Mouse (Mus musculus) intestine, embryonic 15.5 days (tissue): ENCODE data around the gene Cd36. TPM values are rescaled to one million over a fixed set of nuclear protein-coding genes. Genes with fewer than 3 reads are reported as not detected.
"Not testable (repeated sequence)": the region's sequence is repeated elsewhere in the genome, so short reads cannot be mapped to it uniquely, and the experiment has no call there.

Experiments used
- ATAC-seq: fragments of 200-750 bp; cut with Nextera tagmentation; 2 replicates; pipeline ENCODE4 v1.8.0; 2017; ENCODE audit warnings: moderate TSS enrichment, moderate library complexity
- H3K27ac ChIP-seq: fragments of 300-500 bp; sonication (generic); 2 replicates; pipeline ENCODE4 v1.5.1; 2015; ENCODE audit warnings: mild to moderate bottlenecking, inconsistent platforms
- H3K27me3 ChIP-seq: fragments of 300-500 bp; sonication (generic); replicated peaks from 2 replicates; pipeline ENCODE4 v1.6.1; 2015; ENCODE audit warnings: inconsistent platforms
- H3K36me3 ChIP-seq: fragments of 300-500 bp; sonication (generic); 2 replicates; pipeline ENCODE4 v1.6.1; 2015; ENCODE audit warnings: inconsistent platforms
- H3K4me1 ChIP-seq: fragments of 300-500 bp; sonication (generic); replicated peaks from 2 replicates; pipeline ENCODE4 v1.6.1; 2015; ENCODE audit warnings: inconsistent platforms
- H3K4me2 ChIP-seq: fragments of 300-500 bp; sonication (generic); replicated peaks from 2 replicates; pipeline ENCODE4 v1.6.1; 2015; ENCODE audit warnings: mild to moderate bottlenecking, inconsistent platforms
- H3K4me3 ChIP-seq: fragments of 300-500 bp; sonication (generic); replicated peaks from 2 replicates; pipeline ENCODE4 v1.5.1; 2015; ENCODE audit warnings: inconsistent platforms
- H3K9ac ChIP-seq: fragments of 300-500 bp; sonication (generic); 2 replicates; pipeline ENCODE4 v1.6.1; 2015; ENCODE audit warnings: inconsistent platforms
- H3K9me3 ChIP-seq: fragments of 300-500 bp; sonication (generic); 2 replicates; pipeline ENCODE4 v1.6.1; 2016; ENCODE audit warnings: inconsistent platforms
- WGBS: fragments of 180-500 bp; shearing (Covaris S2); methylation state at CpG from one replicate; pipeline ENCODE4 v1.1.7; 2015; 5-methylcytosine and 5-hydroxymethylcytosine counted together
- polyA plus RNA-seq: library from polyadenylated mRNA; unstranded; fragments of >200 nt; fragmentation: Nextera tagmentation; extraction: Ambion mirVana; gene quantifications from 2 replicates; pipeline ENCODE4 v1.2.1, GENCODE M21; 2015

The Cd36 gene
- 31.6 and 32.8 TPM in 2 replicates for polyA plus RNA-seq

GRCm38 (mm10) chr5:17888598-17888997 lies at the start of gene Cd36:
Gene Cd36 (minus strand): TSS chr5:17888801.
- H3K27ac ChIP-seq: no peak within 1 kb of the TSS
- H3K4me2 ChIP-seq: no peak within 1 kb of the TSS
- WGBS: 23% methylated on average over 5 of the region's 5 CpGs
- no peaks in the 10 kb centered on the region for H3K27me3 ChIP-seq
- H3K9me3 ChIP-seq: no peaks in the 10 kb centered on the region
- no peak for ATAC-seq
- H3K9ac ChIP-seq: no peak within 1 kb of the TSS
- no peak within 1 kb of the TSS for H3K4me3 ChIP-seq
- no peaks in the 10 kb centered on the region for H3K4me1 ChIP-seq
- H3K36me3 ChIP-seq: no peaks in the 10 kb centered on the region

GRCm38 (mm10) chr5:17934501-17934900 lies 45.9 kb upstream of the Cd36 start:
- Histone ChIP-seq H3K9me3 (no peaks in the 10 kb centered on the region), H3K4me2 (no peak overlapping the region), H3K36me3 (no peaks in the 10 kb centered on the region), H3K27ac (no peak overlapping the region), H3K9ac (no peak overlapping the region), H3K4me1 (no peaks in the 10 kb centered on the region), H3K4me3 (no peak overlapping the region), H3K27me3 (no peaks in the 10 kb centered on the region)
- no peak for ATAC-seq
- WGBS: 78% methylated on average over 1 of the region's 1 CpGs

- ATAC-seq, H3K4me1 ChIP-seq, H3K4me2 ChIP-seq, H3K9me3 ChIP-seq, H3K27ac ChIP-seq, H3K36me3 ChIP-seq, H3K9ac ChIP-seq, H3K4me3 ChIP-seq, H3K27me3 ChIP-seq: not testable (repeated sequence)
- WGBS: 98% methylated on average over 2 of the region's 2 CpGs
These were observed 43.0 kb upstream of the Cd36 start for GRCm38 (mm10) chr5:17931588-17931987.

GRCm38 (mm10) chr5:17929006-17929567 lies 40.5 kb upstream of the Cd36 start:
- 51% methylated on average over 7 of the region's 7 CpGs for WGBS
- no peaks in the 10 kb centered on the region for H3K9me3 ChIP-seq
- ATAC-seq: no peak

GRCm38 (mm10) chr5:17928471-17928870 lies 39.9 kb upstream of the Cd36 start:
- H3K9me3 ChIP-seq: no peaks in the 10 kb centered on the region
- ATAC-seq: peak; percentile 17; the same call in 1 of the 2 replicates
- H3K27ac ChIP-seq: no peak overlapping the region
- no peak overlapping the region for H3K9ac ChIP-seq
- WGBS: 37% methylated on average over 4 of the region's 4 CpGs
- no peaks in the 10 kb centered on the region for H3K36me3 ChIP-seq
- no peaks in the 10 kb centered on the region; the same call in 1 of the 2 replicates for H3K4me1 ChIP-seq
- no peak overlapping the region for H3K4me3 ChIP-seq
- no peaks in the 10 kb centered on the region for H3K27me3 ChIP-seq
- no peak overlapping the region for H3K4me2 ChIP-seq

More at GRCm38 (mm10) chr5:17929006-17929567, 40.5 kb upstream of the Cd36 start:
- H3K4me1 ChIP-seq: no peaks in the 10 kb centered on the region; the same call in 1 of the 2 replicates
- H3K4me3 ChIP-seq: no peak overlapping the region
- no peak overlapping the region for H3K4me2 ChIP-seq
- H3K27me3 ChIP-seq: no peaks in the 10 kb centered on the region
- no peak overlapping the region for H3K27ac ChIP-seq
- no peak overlapping the region for H3K9ac ChIP-seq
- H3K36me3 ChIP-seq: no peaks in the 10 kb centered on the region

- no peaks in the 10 kb centered on the region for H3K36me3 ChIP-seq
- WGBS: 29% methylated on average over 2 of the region's 2 CpGs
- H3K27me3 ChIP-seq: no peaks in the 10 kb centered on the region
- H3K4me1 ChIP-seq: no peaks in the 10 kb centered on the region; the same call in 1 of the 2 replicates
- no peak overlapping the region for H3K4me2 ChIP-seq
- no peak overlapping the region for H3K9ac ChIP-seq
- H3K27ac ChIP-seq: no peak overlapping the region
- H3K4me3 ChIP-seq: no peak overlapping the region
- ATAC-seq: peak; percentile 43; the same call in 1 of the 2 replicates
- no peaks in the 10 kb centered on the region for H3K9me3 ChIP-seq
These were observed 35.5 kb upstream of the Cd36 start for GRCm38 (mm10) chr5:17924085-17924518.

- Histone ChIP-seq H3K4me2 (no peak overlapping the region), H3K4me3 (no peak overlapping the region), H3K27ac (no peak overlapping the region), H3K9me3 (no peaks in the 10 kb centered on the region), H3K4me1 (no peaks in the 10 kb centered on the region), H3K27me3 (no peaks in the 10 kb centered on the region), H3K9ac (no peak overlapping the region), H3K36me3 (no peaks in the 10 kb centered on the region)
- no peak for ATAC-seq
- WGBS: 79% methylated on average over 3 of the region's 3 CpGs
These were observed 35.0 kb upstream of the Cd36 start for GRCm38 (mm10) chr5:17923648-17924047.

GRCm38 (mm10) chr5:17918966-17919365 lies 30.4 kb upstream of the Cd36 start:
- H3K4me3 ChIP-seq: no peak overlapping the region
- no peaks in the 10 kb centered on the region for H3K36me3 ChIP-seq
- WGBS: 68% methylated on average over 5 of the region's 5 CpGs
- no peak overlapping the region for H3K4me2 ChIP-seq
- H3K9ac ChIP-seq: no peak overlapping the region
- no peak for ATAC-seq
- H3K27ac ChIP-seq: no peak overlapping the region
- no peaks in the 10 kb centered on the region for H3K27me3 ChIP-seq
- H3K4me1 ChIP-seq: no peaks in the 10 kb centered on the region
- H3K9me3 ChIP-seq: no peaks in the 10 kb centered on the region

- Histone ChIP-seq H3K9me3 (no peaks in the 10 kb centered on the region), H3K4me3 (no peak overlapping the region), H3K4me1 (no peaks in the 10 kb centered on the region), H3K4me2 (no peak overlapping the region), H3K9ac (no peak overlapping the region), H3K27me3 (no peaks in the 10 kb centered on the region), H3K27ac (no peak overlapping the region), H3K36me3 (no peaks in the 10 kb centered on the region)
- 48% methylated on average over 7 of the region's 7 CpGs for WGBS
- no peak for ATAC-seq
These were observed 16.2 kb upstream of the Cd36 start for GRCm38 (mm10) chr5:17904766-17905165.

- no peak overlapping the region for H3K4me2 ChIP-seq
- H3K9ac ChIP-seq: no peak overlapping the region
- no peaks in the 10 kb centered on the region for H3K27me3 ChIP-seq
- H3K4me1 ChIP-seq: no peaks in the 10 kb centered on the region
- H3K36me3 ChIP-seq: no peaks in the 10 kb centered on the region
- WGBS: 53% methylated on average over 3 of the region's 3 CpGs
- no peak for ATAC-seq
- no peak overlapping the region for H3K4me3 ChIP-seq
- H3K27ac ChIP-seq: no peak overlapping the region
- H3K9me3 ChIP-seq: no peaks in the 10 kb centered on the region
These were observed 10.3 kb upstream of the Cd36 start for GRCm38 (mm10) chr5:17898948-17899347.

- H3K4me3 ChIP-seq, H3K27me3 ChIP-seq, H3K9ac ChIP-seq, H3K27ac ChIP-seq, ATAC-seq, H3K4me2 ChIP-seq, H3K4me1 ChIP-seq, H3K36me3 ChIP-seq, H3K9me3 ChIP-seq: not testable (repeated sequence)
- 93% methylated on average over 5 of the region's 5 CpGs for WGBS
These were observed 9.0 kb upstream of the Cd36 start for GRCm38 (mm10) chr5:17897641-17898040.

GRCm38 (mm10) chr5:17893577-17894172 lies 5.1 kb upstream of the Cd36 start:
- H3K9ac ChIP-seq: no peak overlapping the region
- no peak overlapping the region for H3K4me2 ChIP-seq
- H3K27ac ChIP-seq: no peak overlapping the region
- no peaks in the 10 kb centered on the region for H3K36me3 ChIP-seq
- H3K4me3 ChIP-seq: no peak overlapping the region
- H3K9me3 ChIP-seq: no peaks in the 10 kb centered on the region
- ATAC-seq: no peak
- no peaks in the 10 kb centered on the region for H3K4me1 ChIP-seq
- no peaks in the 10 kb centered on the region for H3K27me3 ChIP-seq
- WGBS: 72% methylated on average over 2 of the region's 2 CpGs

GRCm38 (mm10) chr5:17889291-17889690 lies 690 bp upstream of the Cd36 start:
- H3K4me3 ChIP-seq: no peak overlapping the region
- H3K4me1 ChIP-seq: no peaks in the 10 kb centered on the region
- no peak for ATAC-seq
- H3K36me3 ChIP-seq: no peaks in the 10 kb centered on the region
- no peaks in the 10 kb centered on the region for H3K27me3 ChIP-seq
- 92% methylated on average over 1 of the region's 1 CpGs for WGBS
- no peak overlapping the region for H3K9ac ChIP-seq
- no peak overlapping the region for H3K27ac ChIP-seq
- no peak overlapping the region for H3K4me2 ChIP-seq
- H3K9me3 ChIP-seq: no peaks in the 10 kb centered on the region
